18 mouse cellular contexts compared by ENCODE assay signal in genomic region chr3:49699951-49700350, GRCm38 (mm10). TPM values are rescaled to one million over a fixed set of nuclear protein-coding genes. Genes with fewer than 3 reads are reported as not detected.
"Had no signal": no experiment of that assay in that cellular context is flagged by ENCODE, and none has a peak within 500 bp of the region (broad histone marks: within the 10 kb centered on the region; RNA-seq: fewer than 3 reads in every experiment).

No protein-coding gene starts in this region.

- H3K36me3 ChIP-seq: liver, embryonic 13.5 days; midbrain, embryonic 10.5 days; midbrain, embryonic 13.5 days; neural tube, embryonic 13.5 days had no signal

- H3K27me3 ChIP-seq: liver, embryonic 13.5 days; midbrain, embryonic 13.5 days; neural tube, embryonic 13.5 days had no signal

- DNase-seq: kidney, adult 18-20 months; kidney, adult 9 months; kidney, postnatal 14 days; kidney, postnatal 4 days; layer of hippocampus, adult 9-11 months; liver, embryonic 13.5 days; lung, adult 2 months; right cerebral cortex, postnatal 4 days; thymus, adult 2 months; thymus, postnatal 14 days; thymus, postnatal 4 days had no signal

- H3K27ac ChIP-seq: liver, embryonic 13.5 days; macrophage; midbrain, embryonic 10.5 days; midbrain, embryonic 13.5 days; neural tube, embryonic 13.5 days; stomach, postnatal 0 days had no signal

- H3K9me3 ChIP-seq: liver, embryonic 13.5 days; midbrain, embryonic 10.5 days; midbrain, embryonic 13.5 days; neural tube, embryonic 13.5 days had no signal

- H3K4me1 ChIP-seq: liver, embryonic 13.5 days had no signal

- ATAC-seq: midbrain, embryonic 13.5 days; midbrain, embryonic 16.5 days had no signal

- H3K9ac ChIP-seq: liver, embryonic 13.5 days; midbrain, embryonic 13.5 days; neural tube, embryonic 13.5 days had no signal

- H3K4me3 ChIP-seq: liver, embryonic 13.5 days; midbrain, embryonic 10.5 days; midbrain, embryonic 13.5 days; myocyte; neural tube, embryonic 13.5 days had no signal

- H3K4me2 ChIP-seq: liver, embryonic 13.5 days; midbrain, embryonic 13.5 days; neural tube, embryonic 13.5 days had no signal

RNA-seq across cellular contexts. Expression of gene Pcdh18, which starts 57.2 kb away (rescaled TPM):
- polyA plus RNA-seq: macrophage had no signal
